In the genomic region with DNA sequence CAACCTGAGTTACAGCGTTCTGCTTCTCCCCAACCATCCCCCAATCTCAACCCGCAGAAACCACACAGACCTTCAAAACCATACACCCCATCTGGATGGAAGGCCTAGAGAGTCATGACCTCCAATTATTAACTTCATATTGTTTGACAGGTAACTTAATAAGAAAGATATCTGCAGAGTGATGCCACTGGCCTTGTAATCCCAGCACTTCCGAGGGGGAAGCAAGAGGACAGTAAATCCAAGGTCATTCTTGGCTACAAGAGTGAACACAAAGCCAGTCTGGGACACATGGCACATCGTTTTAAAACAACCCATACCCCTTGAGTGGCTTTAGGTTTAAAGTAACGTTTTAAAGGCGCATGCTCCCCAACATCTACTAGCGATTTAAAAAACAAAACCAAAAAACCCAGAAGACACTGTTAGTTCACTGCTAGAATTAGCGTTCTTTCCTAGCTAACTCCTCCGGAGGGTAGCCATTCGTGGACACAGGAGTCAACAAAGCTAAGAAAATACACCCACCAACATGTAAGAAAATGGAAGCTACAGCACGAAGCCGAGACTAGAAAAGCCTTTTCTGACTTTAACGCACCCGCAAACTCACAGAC, we compare ENCODE assay signal across 7 mouse cellular contexts. TPM values are rescaled to one million over a fixed set of nuclear protein-coding genes. Genes with fewer than 3 reads are reported as not detected.
DNase-seq lines count a peak whose midpoint lies in the region; ATAC-seq and TF ChIP-seq lines count a peak whose summit lies in the region.

No protein-coding gene starts in this region.

- TF ChIP-seq POLR2A in embryonic fibroblast, embryonic 13.5 days (IDR thresholded peaks at IDR 0.05; ENCODE audit: low read depth, low read length), result no peak

- H3K9ac ChIP-seq in midbrain, embryonic 14.5 days (replicated peaks; ENCODE audit: low read length), result peak overlapping the region; percentile 65

- H3K27ac ChIP-seq in embryonic fibroblast, embryonic 13.5 days (ENCODE audit: insufficient read depth, low read length), result peak overlapping the region; percentile 89
- H3K27ac ChIP-seq in midbrain, embryonic 14.5 days (replicated peaks; ENCODE audit: low read depth, low read length), result peak overlapping the region; percentile 92

- no peaks in the 10 kb centered on the region for H3K27me3 ChIP-seq in midbrain, embryonic 14.5 days (ENCODE audit: control insufficient read depth, insufficient read depth, low read length)

- peaks cover 4% of the 10 kb centered on the region; the same call in 1 of the 2 replicates for H3K4me1 ChIP-seq in embryonic fibroblast, embryonic 13.5 days (ENCODE audit: control insufficient read depth, insufficient read depth, low read length)
- H3K4me1 ChIP-seq in midbrain, embryonic 14.5 days (ENCODE audit: control insufficient read depth, insufficient read depth, low read length), result peaks cover 30% of the 10 kb centered on the region

- peak; percentile 18 for ATAC-seq in inflammation-experienced regulatory T-cells, adult 6 months
- peak; percentile 28 for ATAC-seq in midbrain, embryonic 14.5 days (ENCODE audit: low FRiP score, low TSS enrichment)
- ATAC-seq in megakaryocyte progenitor cell, adult 5-6 weeks (replicated peaks; ENCODE audit: poor library complexity), result no peak

- H3K9me3 ChIP-seq in midbrain, embryonic 14.5 days (ENCODE audit: control insufficient read depth, low read length), result no peaks in the 10 kb centered on the region

- peak overlapping the region; percentile 91 for H3K4me2 ChIP-seq in midbrain, embryonic 14.5 days (ENCODE audit: low read length)

- WGBS in midbrain, embryonic 14.5 days, result 2% methylated on average over 14 of the region's 14 CpGs

- DNase-seq in spleen, adult 12 weeks (ENCODE audit: low spot score), result peak; percentile 9
- DNase-seq in spleen, postnatal 14 days (ENCODE audit: low spot score in 2 of 2), result no peak
- DNase-seq in midbrain, embryonic 14.5 days, result no peak
- DNase-seq in layer of hippocampus, adult 9-11 months, result no peak

- no peaks in the 10 kb centered on the region for H3K36me3 ChIP-seq in midbrain, embryonic 14.5 days (ENCODE audit: control insufficient read depth, insufficient read depth, low read length)

- TF ChIP-seq CTCF in embryonic fibroblast, embryonic 13.5 days (IDR thresholded peaks at IDR 0.05; ENCODE audit: borderline replicate concordance, insufficient read depth, low read length), result no peak

- H3K4me3 ChIP-seq in embryonic fibroblast, embryonic 13.5 days (ENCODE audit: insufficient read depth, low read length), result peak overlapping the region; percentile 89
- peak overlapping the region; percentile 88 for H3K4me3 ChIP-seq in midbrain, embryonic 14.5 days (replicated peaks; ENCODE audit: low read depth, low read length)

RNA-seq across cellular contexts. Expression of a gene that starts 0.7 kb away (rescaled TPM):
- polyA plus RNA-seq in embryonic fibroblast, embryonic 13.5 days (2011; ENCODE audit: insufficient read length, low read depth, missing spikeins), result 43.5 and 49.0 TPM in 2 replicates
- polyA plus RNA-seq in inflammation-experienced regulatory T-cells, adult 6 months (2017; shearing (Covaris generic)), result 100 to 1,000 TPM in 2 of 3 experiments, 10 to 100 TPM in 1; 79.6 to 135 (median 109) TPM
- 86.2 and 104 TPM in 2 replicates for polyA plus RNA-seq in midbrain, embryonic 14.5 days (2014; fragmentation: Nextera tagmentation; extraction: Ambion mirVana)
- total RNA-seq in megakaryocyte progenitor cell, adult 5-6 weeks (2015), result 30.7 and 32.9 TPM in 2 replicates
- total RNA-seq in megakaryocyte progenitor cell, adult 5-6 weeks (2017), result 36.4 and 48.2 TPM in 2 replicates

RNA-seq across cellular contexts. Expression of a gene that starts 44.1 kb away (rescaled TPM):
- polyA plus RNA-seq in embryonic fibroblast, embryonic 13.5 days (2011; ENCODE audit: insufficient read length, low read depth, missing spikeins), result not detected in 2 replicates
- polyA plus RNA-seq in inflammation-experienced regulatory T-cells, adult 6 months (2017; shearing (Covaris generic)), result not detected
- polyA plus RNA-seq in midbrain, embryonic 14.5 days (2014; fragmentation: Nextera tagmentation; extraction: Ambion mirVana), result 0.13 TPM in 2 replicates
- total RNA-seq in megakaryocyte progenitor cell, adult 5-6 weeks (2015), result 0.64 and 2.4 TPM in 2 replicates
- 1.4 and 1.8 TPM in 2 replicates for total RNA-seq in megakaryocyte progenitor cell, adult 5-6 weeks (2017)
